Mouse (Mus musculus): Measurements from ENCODE around the gene Prrc2a. TPM values are rescaled to one million over a fixed set of nuclear protein-coding genes. Genes with fewer than 3 reads are reported as not detected.
A peak's percentile ranks its signal among the peaks of the same experiment; 100 is the strongest.
"Not testable (repeated sequence)": the region's sequence is repeated elsewhere in the genome, so short reads cannot be mapped to it uniquely, and the experiment has no call there.

Gene Prrc2a
- total RNA-seq, 1 experiment from 2014 or later = 247 TPM

DNA sequence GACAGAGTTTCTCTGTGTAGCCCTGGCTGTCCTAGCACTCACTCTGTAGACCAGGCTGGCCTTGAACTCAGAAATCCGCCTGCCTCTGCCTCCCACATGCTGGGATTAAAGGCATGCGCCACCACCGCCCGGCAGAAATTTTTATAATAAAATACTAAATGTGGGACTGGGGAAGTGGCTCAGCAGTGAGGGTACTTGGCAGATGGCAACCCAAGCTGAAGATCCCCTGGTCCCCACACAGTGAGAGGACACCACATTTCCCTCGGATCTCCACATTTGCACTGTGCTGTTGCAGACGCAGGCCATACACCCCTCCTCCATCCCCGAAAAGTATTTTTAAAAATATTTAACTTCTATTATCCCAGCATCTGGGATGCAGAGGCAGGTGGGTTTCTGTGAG is 31.2 kb downstream of the Prrc2a start:
- DNase-seq = no peak

DNA sequence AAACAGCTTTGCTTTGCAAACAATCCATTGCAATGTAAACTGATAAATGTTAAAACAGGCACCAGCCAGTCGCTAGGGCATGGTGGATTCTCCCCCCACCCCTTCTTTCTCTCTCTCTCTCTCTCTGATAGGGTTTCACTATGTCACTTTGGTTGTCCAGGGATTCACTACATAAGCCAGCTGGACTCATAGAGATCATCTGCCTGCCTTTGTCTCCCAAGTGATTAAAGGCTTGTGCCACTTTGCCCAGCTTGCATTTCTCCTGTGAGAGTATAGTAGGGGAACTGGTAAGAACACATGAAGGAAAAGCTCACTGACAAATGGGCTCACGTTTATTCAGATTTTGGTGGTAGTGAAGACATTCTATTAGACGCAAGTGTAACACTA is 32.5 kb downstream of the Prrc2a start:
- DNase-seq = no peak

DNA sequence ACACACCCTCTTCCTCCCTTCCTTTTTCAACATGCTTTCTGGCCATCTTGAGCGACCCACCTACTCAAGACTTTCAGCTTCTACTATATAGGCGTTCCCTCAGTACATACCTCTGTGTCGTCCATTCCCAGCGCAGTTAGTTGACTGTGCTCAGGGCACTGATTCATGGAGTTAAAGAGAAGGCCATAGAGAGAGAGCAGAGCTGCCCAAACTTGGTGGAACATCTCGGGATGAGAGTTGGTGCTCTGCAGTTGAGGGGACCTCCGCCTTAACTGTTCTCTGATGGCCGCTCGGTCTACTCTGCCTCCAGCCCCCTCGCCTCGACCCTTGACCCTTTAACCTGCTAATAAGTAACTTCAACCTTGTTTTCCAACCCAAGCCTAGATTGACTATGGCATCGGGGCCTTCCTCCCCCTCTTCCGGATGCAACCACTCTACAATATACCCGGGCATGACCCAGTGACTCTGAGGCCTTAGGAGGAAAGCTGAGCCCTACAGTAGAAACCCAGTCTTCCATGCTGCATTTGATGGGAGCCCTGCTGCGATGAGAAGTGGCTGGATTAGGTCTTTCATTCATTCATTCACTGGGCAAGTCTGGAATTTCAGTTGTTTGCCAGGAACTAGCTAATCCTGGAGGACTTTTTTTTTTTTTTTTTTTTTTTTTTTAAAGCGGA is 33.1 kb downstream of the Prrc2a start, which contains the start of gene Apom:
TSS of gene Apom (minus strand) at position 551 of the 674 bp plus-strand sequence.
- no peak for DNase-seq

DNA sequence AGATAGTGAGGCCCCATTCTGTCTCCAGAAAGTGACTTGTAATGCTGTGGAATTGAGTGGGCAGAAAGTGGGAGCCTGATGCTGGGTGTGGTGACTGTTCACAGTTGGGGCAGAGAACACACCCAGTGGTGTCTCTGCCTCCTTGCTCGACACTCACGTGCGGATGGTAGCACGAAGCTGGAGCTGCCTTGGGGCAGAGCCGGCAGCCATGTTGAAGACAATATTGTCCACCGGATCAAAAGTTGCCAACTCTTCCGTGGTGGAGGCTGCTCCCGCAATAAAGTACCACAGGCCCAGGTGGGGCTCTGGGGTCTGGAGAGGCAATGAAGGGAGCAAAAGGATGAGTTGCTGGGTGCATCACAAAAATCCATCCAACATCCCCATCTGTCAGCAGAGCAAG is 33.7 kb downstream of the Prrc2a start:
- no peak for DNase-seq

DNA sequence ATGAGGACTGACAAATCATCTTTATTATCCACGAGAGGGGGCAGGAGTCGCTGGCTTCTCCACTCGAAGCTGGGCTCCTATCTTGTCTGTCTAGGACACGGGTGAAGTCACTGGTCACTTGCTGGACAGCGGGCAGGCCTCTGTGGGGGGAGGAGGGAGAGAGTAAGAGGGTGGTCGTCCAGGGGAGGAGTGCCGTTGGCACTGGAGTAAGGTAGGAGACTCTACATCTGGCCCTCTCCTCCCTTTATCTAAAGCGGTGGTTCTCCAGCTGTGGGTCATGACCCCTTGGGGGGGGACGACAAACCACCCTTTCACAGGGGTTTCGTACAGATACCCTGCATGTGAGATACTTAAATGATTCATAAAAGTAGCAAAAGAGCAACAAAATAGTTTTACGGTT is 35.7 kb downstream of the Prrc2a start:
- no peak for DNase-seq

DNA sequence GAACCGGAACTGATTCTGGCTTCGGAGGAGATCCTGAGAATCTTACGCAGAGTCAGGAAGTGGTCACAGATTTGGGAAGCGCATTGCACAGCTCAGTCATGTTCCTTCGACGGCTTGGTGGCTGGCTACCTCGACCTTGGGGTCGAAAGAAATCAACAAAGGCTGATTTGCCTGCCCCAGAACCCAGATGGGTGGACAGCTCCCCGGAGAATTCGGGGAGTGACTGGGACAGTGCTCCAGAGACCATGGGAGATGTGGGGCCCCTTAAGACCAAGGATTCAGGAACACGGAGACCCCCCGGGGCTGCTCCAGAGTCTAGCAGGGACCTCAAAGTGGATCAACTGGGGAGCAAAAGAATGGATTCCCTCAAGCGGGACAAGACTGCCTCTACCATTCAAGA is 37.7 kb downstream of the Prrc2a start:
- peak; percentile 40 for DNase-seq

DNA sequence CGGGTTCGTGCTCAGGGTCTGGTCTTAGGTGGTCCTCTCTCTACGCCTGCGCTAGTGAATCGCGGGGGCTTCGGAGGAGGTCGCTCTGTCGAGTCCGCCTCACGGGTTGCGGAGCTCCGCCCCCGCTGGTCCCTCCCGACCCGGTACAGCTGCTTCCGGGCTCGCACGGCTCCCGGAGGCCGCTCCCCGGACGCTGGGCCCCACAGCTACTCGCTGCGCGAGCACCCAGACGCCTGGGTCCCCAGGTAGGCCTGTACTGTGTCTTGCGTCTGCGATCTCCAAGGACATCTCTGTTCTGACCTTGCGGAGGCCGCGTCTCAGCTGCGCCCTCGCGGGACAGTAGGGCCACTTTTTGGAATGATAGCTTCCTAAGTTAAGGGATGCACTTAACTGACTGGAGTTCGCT is 38.5 kb downstream of the Prrc2a start, which contains the start of gene D17H6S53E:
TSS of gene D17H6S53E (plus strand) at position 168 of the 406 bp plus-strand sequence.
- DNase-seq = peak; percentile 89

DNA sequence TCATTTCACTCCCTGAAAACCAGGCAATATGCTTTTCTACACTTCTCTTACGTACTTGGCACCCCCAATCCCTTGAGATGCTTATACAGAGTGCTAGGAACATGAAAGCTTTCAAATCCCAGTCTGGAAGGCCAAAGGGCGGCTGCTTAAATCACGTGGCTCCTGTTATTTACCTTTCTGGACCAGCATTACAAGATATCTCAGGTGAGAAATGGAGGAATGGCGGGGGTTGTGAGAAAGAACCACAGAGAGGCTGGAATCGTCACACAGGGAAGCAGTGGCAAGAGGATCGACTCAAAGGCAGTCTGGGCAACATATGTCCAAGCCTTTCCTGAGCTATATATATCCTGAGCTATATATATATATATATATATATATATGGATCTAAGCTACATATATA is 39.1 kb downstream of the Prrc2a start:
- no peak for DNase-seq

DNA sequence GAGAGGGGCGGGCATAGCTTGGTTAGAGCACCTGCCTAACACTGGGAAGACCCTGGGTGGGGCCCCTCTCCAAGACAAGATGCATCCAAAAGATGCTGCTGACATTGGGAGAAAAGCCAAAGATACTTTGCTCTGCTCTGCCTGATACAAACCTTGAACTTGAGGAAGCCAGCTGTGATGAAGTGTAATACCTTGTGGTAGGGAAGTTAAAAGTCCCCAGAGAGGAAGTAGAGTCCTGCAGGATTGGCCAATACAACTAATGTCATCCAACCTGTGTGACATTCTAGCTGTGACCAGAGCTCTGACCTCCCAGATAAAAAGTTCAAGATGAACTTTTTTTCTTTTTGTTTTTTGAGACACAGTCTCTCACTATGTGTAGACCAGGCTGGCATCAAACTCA is 39.6 kb downstream of the Prrc2a start:
- no peak for DNase-seq

DNA sequence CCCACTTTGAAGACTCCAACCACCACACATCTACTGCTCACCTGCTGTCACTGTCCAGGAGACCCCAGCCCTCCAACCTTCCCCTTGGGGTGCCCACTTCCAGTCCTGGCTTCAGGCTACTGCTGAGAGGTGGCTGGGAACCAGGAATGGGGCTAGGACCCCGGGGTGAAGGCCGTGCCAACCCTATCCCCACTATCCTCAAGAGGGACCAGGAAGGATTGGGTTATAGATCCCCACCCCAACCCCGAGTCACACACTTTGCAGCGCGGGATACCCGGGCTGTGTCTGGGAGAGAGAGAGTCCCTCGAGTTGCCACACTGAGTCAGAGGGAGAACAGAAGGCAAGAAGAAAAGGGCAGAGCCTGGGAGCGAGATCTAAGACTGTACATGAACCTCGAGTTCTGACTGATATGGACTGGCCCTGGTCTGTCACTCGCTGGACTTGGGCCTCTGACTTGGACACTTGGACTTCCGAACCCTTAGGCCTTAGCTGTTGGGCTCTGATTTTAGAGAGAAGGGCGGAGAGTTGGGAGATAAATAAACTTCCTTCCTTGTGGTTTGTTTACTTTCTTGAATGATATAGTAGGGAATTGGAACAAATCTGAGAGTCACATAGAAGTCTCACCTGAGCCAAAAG is 40.3 kb downstream of the Prrc2a start:
- not testable (repeated sequence) for DNase-seq

DNA sequence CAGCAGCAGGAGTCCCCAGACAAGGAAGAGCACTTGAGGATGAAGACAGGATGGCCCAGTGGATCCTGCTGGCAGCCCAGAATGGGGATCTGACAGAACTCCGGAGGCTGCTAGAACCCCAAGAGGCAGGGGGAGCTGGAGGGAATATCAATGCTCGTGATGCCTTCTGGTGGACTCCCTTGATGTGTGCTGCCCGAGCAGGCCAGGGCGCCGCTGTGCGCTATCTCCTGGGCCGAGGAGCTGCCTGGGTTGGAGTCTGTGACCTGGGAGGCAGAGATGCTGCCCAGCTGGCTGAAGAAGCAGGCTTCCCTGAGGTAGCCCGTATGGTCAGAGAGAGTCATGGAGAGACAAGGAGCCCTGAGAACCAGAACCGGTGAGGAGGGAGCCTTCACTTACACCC is 41.4 kb downstream of the Prrc2a start:
- DNase-seq = not testable (repeated sequence)

DNA sequence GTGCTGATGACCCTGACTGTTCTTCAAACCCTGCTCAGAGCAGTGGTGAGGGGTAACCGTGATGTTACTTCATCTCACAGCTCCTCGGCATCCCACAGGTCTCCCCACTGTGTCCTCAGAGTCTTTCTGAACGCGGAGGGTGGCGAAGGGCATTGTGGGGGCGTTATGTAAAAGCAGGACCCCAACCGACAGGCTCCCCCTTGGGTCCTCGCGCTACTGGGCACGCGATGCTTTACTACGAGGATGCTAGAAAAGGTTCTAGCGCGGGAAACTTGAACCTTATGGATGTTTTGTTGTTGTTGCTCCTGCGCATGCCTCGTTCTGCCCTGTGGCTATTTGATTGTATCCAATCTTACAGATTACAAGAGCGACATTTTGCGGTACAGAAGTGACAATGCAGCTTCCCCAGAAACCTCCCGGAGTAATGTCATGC is 42.8 kb downstream of the Prrc2a start, which contains the start of gene Csnk2b:
TSS of gene Csnk2b (minus strand) at position 183 of the 433 bp plus-strand sequence.
- DNase-seq = peak; percentile 77

DNA sequence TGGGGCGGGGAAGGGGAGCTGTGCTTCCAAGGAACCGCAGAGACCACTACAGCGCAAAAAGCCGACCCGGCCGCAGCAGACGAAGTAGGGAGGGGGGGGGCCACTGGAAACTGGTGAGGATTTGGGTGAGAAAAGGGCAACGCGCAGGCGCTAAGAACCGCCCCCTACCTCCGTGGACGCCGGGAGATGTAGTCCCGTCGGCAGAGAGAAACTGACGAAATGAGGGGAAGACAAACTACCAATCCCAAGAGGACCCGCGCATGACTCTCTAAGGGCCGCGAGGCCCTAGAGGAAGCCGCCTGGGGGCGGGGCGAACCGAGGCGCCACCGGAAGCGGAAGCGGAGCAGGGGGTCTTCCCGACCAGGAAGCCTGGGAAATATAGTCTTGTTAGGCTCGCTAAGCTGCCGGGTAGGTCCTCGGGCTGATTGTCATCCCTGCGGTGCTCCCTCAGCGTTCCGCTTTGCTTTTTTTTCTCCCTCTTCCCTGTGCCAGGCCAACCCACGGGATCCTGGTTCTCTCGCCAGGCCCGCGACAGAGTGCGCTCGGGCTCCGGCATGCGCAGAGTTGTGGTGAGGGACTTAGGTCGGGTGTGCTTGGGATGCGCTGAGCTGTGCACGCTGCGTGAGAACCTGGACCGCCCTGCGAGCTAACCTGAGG is 43.4 kb downstream of the Prrc2a start, which contains the start of gene Gpank1:
TSS of gene Gpank1 (plus strand) at position 313 of the 657 bp plus-strand sequence.
- DNase-seq = peak; percentile 99

DNA sequence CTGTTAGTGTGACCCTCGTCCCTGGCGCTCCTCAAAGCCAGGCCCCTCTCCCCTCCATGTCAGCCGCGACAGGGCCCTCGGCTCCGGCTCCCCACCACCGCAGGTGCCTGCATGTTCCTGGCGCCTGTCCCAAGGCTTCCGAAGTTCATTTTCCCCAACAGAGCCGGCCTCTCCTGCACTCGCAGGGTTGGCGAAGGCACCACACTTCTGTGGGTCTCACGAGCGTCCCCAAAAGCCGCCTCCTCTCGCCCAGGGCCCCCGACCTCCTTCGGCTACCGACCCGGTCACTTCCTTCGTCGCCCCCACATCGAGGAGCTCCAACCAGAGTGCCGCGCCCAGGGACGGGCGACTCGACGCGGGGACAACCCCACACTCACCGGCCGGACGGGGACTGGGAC is 44.0 kb downstream of the Prrc2a start:
- peak; percentile 75 for DNase-seq

DNA sequence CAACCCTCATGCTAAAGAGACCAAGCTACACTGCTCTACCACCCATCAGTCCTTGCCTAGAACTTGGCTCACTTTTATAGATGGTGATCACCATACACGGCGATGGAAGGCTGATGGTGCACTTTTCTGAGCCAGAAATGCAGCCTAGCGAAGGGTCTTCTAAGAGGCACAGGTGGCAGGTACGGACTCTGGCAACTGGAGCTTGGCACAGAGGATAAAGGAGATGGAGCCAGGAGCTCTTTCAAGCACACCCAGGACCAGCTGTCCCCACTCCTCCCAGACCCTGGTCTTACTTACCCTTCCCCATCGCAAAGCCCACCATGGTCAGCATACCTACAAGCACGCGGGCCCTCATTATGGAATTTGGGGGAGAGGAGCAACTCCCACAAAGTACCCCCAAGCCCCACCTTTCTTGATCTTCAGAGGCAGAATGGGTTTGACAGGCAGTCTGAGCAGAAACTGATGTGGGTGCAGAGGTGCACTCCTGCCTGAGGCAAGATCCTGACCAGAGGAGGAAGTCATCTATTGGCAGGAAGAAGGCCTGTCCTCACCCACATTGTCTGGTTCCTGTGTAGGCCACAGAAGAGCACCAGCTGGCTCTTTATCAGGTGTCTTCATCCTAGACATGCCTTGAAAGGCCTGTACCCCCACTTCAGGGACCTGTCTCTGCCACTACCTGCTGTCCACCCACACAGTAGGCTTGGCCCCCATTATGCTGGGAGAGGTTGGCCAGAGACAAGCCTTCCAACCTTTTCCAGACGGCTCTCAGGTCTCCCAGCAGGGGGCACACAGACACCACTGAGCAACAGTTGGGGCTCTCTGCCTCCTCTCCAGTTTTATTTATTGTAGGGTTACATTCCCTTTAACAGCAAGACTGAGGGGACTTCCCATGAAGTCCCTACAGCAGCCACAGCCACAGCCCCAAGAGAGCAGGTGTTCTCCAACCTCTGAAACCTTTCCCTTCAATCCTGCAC is 49.4 kb downstream of the Prrc2a start, which contains the start of gene Ly6g5b:
TSS of gene Ly6g5b (minus strand) at position 383 of the 974 bp plus-strand sequence.
- peak; percentile 63 for DNase-seq

DNA sequence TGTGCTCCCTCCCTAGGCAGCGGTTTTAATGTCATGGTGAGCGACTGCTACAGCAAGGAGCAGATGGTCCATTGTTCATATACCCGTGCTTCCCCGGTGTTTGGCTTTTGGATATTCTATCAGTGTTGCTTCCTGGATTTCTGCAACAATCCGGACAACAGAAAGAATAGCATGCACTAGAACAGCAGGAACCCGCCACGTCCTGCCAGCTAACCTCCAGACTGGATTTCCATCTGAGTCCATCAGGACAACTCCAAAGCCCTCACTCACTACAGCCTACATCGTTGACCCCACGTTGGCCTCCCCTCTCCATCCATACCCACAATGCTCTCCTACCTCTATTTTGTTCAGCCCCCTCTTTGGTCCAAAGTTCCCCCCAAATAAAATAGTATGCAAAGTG is 52.9 kb downstream of the Prrc2a start:
- DNase-seq = no peak

DNA sequence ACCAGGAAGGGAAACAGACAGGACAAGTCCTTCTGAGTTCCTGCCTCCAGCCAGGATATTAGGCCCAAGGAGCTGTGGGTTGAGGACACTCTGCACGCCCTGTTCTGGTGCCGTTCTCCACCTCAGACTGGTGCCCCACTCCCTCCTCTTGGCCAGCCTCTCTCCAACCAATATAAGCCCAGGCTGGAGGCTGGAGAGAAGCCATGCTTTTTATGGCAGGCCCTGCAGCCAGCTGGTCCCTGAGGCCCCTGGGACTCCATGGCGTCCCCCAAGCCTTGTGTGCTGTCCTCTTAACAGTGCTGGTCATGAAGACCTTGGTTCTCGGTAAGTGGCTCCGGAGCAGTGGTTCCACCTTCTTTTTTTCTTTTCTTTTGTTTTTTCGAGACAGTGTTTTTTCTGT is 56.6 kb downstream of the Prrc2a start, which contains the start of gene Ly6g5c:
TSS of gene Ly6g5c (plus strand) at position 183 of the 400 bp plus-strand sequence.
- DNase-seq = no peak

DNA sequence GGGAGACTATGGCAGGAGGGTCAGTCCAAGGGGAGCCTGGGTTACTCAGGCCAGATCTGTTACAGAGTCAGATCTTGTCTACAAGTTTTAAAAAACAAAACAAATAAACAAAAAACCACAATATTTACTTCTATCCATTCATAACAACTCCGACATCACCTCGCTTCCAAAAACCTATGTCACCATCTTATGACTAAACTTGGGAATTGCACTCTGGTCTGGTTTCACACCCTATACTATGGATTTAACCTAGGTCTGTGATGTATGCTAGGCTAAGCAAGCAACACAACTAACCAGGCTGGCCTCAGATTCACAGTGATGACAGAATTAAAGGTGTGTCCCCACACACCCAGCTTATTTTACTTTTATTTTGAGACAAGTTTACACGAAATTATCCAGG is 58.2 kb downstream of the Prrc2a start:
- DNase-seq = no peak

DNA sequence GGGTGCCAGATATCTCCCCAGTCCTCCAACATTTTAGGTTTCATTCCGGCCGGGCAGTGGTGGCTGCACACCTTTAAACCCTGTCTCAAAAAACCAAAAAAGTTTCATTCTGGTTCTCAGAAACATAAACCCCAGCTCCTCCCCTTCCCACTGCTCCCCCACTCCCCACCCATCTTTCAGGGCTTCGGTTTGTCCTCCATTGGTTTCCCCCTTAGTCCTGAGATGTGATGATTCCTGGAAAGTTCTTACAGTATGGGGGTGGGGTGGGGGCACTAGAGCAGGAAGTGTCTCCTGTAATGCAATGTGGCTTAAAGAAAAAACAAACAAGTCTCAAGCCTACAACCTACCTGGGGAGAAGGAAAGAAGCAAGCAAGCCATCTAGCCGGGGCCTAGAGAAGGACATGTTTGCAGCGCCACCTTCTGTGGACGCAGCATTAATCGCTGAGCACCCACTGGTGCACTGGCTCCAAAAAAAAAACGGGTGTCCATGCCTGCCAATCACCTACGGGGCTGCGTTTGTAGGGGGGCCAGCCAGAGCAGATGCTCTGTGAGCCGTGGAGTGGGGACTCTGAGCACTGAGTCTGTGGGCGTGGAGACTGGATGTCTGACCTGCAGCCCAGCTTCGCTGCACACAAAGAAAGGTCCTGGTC is 58.8 kb downstream of the Prrc2a start:
- DNase-seq = peak; percentile 63

DNA sequence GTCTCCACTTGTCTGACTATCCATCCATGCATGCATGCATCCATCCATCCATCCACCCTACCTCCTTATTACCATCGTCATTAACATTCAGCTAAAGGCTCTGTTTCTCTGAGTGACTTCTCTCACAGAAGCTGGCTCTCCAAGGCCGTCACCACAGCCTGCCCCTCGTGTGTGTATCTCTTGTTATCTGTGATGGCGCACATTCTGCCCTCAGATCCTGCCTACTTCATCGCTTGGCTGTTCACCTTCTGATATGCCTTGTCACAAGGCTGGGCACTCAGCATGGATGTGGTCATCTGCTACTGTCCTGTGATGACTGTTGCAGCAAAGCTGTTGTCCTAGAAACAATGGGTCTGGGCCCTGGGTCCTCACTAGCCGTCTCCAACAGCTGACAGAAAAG is 59.9 kb downstream of the Prrc2a start:
- DNase-seq = no peak

DNA sequence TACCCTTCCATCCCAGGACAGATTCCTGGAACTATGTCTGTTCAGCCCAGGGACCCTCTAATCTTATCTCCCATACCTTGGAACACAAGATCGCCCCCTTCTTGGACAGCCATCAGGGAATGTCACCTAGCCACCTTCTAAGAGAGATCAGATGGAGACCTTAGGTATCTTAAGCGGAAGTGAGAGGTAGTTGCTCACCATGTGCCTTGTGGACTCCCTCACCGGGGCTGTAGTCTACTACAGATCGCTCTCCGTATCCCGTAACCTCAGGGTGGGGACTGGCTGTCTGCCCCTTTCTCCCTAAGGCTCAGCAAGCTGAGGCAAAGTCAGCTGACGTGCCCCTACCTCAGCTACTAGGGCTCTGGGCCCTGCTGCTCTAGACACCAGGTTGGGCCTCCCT is 60.6 kb downstream of the Prrc2a start:
- no peak for DNase-seq

Measured in adrenal gland, postnatal 14 days (tissue).